Mouse (Mus musculus): ENCODE data around the gene Mettl8. TPM values are rescaled to one million over a fixed set of nuclear protein-coding genes. Genes with fewer than 3 reads are reported as not detected.

Mettl8 gene
- polyA plus RNA-seq, 1 experiment from 2014 or later: 12.6 TPM

DNA sequence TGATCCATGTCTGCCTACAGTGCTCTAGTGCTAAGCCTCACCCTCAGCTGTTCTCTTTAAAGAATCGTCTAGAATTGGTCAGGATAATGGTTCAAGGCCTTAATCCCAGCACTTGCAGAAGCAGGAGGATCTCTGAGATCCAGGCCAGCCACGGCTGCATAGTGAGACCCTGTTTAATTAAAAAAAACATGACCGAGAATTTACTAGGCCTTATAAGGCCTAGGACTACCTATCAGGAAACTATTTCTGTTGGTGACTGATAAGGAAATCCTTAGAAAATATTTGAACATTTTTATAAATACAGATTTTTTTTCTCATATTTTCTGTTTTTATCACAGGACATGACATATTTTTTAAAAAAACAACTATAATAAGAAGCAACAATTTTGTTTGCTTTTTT, 17.9 kb upstream of the Mettl8 start:
- in situ Hi-C loops (cut with MboI; ENCODE audit: low pct_unique_long_range_greater_than_20kb): no loop called here
- H3K27me3 ChIP-seq: no peaks in the 10 kb centered on the region
- no peak for TF ChIP-seq CTCF (IDR thresholded peaks at IDR 0.05)
- POLR2A ChIA-PET: no interaction called here
- ATAC-seq: no peak
- no peak for DNase-seq (ENCODE audit: low read depth, low spot score)
- CTCF ChIA-PET: no interaction called here

DNA sequence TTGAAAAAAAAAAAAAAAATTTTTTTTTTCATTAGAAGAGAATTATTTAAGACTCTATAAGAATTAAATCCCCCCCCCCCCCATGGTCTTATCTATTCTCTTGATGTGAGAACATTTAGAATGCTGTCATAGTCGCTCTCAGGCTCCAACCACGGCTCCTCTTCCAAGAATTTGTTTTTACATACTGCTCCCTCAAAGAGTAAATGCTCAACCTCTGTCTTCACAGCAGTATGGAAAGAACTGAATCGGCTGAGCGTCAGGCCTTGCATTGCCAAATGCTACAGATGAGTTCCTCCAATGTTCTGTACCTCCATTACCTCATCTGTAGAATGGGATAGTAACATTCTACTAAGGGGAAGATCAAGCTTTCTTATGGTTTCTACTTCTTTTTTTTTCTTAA, 16.2 kb upstream of the Mettl8 start:
- ATAC-seq (no peak), DNase-seq (ENCODE audit: low read depth, low spot score) (no peak)
- no peak for TF ChIP-seq CTCF (IDR thresholded peaks at IDR 0.05)
- ChIA-PET POLR2A (interaction anchor here (0.6 kb wide), 1 partner anchor 30 kb away, joined by 4 read pairs; no protein-coding TSS in a partner anchor), CTCF (interaction anchor here (1.1 kb wide), 1 partner anchor 10 kb away, joined by 3 read pairs; no protein-coding TSS in a partner anchor)
- H3K27me3 ChIP-seq: no peaks in the 10 kb centered on the region
- in situ Hi-C loops (cut with MboI; ENCODE audit: low pct_unique_long_range_greater_than_20kb): no loop called here

DNA sequence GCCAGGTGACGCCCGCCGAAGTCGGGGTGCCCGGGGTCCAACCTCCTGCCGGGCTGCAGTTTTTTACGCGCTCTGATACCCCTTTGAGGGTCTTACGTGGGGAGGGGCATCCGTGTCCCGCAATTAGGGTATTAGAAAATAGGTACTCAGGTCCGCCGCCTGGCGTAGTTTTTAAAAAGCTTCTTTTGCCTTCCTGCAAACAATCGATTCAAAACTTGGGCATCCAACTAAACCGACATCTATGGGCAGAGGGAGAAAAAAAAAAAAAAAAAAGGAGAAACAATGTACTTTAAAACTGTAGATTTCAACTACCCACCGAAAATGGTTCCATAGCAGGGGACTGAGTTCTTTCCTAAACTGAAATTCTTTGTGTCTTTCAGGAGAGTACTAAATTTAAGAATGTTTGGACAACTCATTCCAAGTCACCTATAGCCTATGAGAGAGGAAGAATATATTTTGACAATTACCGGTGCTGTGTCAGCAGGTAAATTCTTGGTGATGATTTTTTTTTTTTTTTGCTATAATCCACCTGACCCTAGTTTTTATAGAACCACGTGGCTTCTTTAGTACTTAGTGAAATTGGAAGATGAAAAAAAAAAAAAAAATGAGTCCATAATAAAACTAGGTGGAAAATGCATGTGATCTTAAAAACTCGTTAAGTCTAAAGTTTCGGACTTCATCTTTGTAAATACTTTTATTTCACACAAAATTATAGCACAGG, 892 bp upstream of the Mettl8 start:
- in situ Hi-C loops (cut with MboI; ENCODE audit: low pct_unique_long_range_greater_than_20kb): no loop called here
- H3K27me3 ChIP-seq: no peaks in the 10 kb centered on the region
- CTCF ChIA-PET: no interaction called here
- ATAC-seq (no peak), DNase-seq (ENCODE audit: low read depth, low spot score) (no peak)
- POLR2A ChIA-PET: no interaction called here
- TF ChIP-seq CTCF (IDR thresholded peaks at IDR 0.05): peak; percentile 45

DNA sequence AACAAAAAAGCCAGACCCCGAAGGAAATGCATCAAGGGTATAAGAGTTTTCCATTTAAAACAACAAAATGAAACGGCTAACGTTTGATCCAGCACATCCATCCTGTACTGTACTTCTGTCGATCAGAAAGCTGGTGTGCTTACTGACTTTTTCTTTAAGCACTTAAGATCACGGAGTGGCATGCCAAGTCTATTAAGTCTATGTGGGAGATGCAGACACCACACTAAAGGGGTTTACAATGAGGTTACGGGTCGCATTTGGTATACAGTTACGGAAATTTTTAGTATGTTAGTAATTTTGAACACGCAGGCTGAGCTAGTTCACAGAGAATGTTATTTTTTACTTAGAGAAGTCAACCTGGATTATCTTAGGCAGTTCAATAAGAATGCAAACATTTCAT, 667 bp downstream of the Mettl8 start:
- in situ Hi-C loops (cut with MboI; ENCODE audit: low pct_unique_long_range_greater_than_20kb): no loop called here
- ChIA-PET POLR2A (no interaction called here), CTCF (interaction anchor here (1.1 to 3.1 kb wide), 3 partner anchors 11 to 276 kb away, joined by 3 to 11 read pairs (median 3); no protein-coding TSS in a partner anchor)
- DNase-seq (ENCODE audit: low read depth, low spot score) (no peak), ATAC-seq (no peak)
- no peak for TF ChIP-seq CTCF (IDR thresholded peaks at IDR 0.05)
- no peaks in the 10 kb centered on the region for H3K27me3 ChIP-seq

DNA sequence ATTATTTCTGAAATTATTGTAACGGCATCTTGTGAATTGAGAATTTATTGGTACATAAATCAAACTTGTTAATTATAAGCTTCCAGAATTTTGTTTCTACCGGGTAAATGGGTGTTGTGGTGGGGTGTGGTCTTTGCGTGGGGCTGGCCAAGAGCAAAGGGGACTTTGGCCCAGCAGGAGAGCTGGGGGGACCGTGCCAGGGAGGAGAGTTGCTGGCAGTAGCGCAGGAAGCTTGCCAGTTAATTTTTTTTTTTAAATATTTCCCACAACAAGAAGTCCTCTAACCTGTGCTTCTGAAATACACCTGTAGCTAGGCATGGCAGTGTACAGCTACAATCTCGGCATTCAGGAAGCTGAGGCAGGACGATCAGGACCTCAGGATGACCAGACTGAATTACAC, 4.9 kb downstream of the Mettl8 start:
- TF ChIP-seq CTCF (IDR thresholded peaks at IDR 0.05): no peak
- no peaks in the 10 kb centered on the region for H3K27me3 ChIP-seq
- CTCF ChIA-PET: no interaction called here
- POLR2A ChIA-PET: interaction anchor here (0.5 to 0.6 kb wide), 2 partner anchors 9 to 22 kb away, joined by 4 to 5 read pairs; no protein-coding TSS in a partner anchor
- no peak for DNase-seq (ENCODE audit: low read depth, low spot score)
- in situ Hi-C loops (cut with MboI; ENCODE audit: low pct_unique_long_range_greater_than_20kb): no loop called here
- no peak for ATAC-seq

DNA sequence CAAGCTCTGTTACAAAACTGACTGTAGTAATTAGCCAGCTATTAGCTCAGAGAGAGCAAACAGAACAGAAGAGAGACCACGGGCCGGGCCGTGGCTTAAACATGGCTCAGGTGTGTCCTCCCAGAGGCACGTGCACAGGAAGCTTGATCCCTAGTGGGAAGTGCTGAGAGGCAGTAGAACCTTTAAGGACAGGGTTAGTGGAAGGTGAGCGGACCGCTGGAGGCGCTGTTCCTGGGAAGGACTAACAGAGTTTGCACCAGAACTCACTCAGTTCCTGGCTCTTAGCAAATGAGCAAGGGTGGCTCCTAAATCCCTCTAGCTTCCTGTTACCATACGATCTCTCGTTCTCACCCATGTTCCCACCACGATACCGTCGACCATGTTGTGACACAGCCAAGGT, 6.5 kb downstream of the Mettl8 start:
- no peak for ATAC-seq
- TF ChIP-seq CTCF (IDR thresholded peaks at IDR 0.05): no peak
- CTCF ChIA-PET: interaction anchor here (1.0 kb wide), 1 partner anchor 9 kb away, joined by 6 read pairs; no protein-coding TSS in a partner anchor
- no peaks in the 10 kb centered on the region for H3K27me3 ChIP-seq
- POLR2A ChIA-PET: no interaction called here
- in situ Hi-C loops (cut with MboI; ENCODE audit: low pct_unique_long_range_greater_than_20kb): loop anchor here (10.0 to 25.0 kb wide), 2 partner anchors 262 to 334 kb away; no protein-coding TSS in a partner anchor
- DNase-seq (ENCODE audit: low read depth, low spot score): no peak

DNA sequence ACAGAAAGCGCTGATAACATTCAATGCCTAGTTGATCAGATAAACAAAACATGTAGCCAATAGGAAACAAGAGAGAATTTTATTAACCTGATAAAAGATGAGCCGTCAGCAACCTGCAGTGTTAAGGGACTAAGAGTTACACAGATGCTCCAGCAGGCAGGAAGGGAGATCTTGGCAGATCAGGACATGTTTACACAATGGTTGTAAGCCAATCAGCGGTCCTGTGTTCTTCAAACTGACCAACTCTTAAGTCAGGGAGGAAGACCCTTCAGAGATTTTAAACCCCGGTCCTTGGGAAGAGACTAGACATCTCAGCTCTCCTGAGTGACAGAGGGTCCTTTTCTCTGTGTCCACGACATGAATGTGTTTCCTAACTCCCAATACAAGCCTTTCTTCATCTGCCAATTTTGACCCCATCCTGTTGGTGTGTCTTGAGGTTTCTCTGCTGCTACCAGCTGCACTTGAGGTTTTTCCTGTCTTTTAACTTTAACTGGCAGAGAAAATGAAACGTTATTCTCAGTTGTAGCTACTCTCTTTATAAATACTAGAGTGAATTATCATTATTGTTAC, 8.5 kb downstream of the Mettl8 start:
- POLR2A ChIA-PET: no interaction called here
- CTCF ChIA-PET: no interaction called here
- no peak for ATAC-seq
- in situ Hi-C loops (cut with MboI; ENCODE audit: low pct_unique_long_range_greater_than_20kb): loop anchor here (10.0 to 25.0 kb wide), 2 partner anchors 260 to 332 kb away; no protein-coding TSS in a partner anchor
- no peak for TF ChIP-seq CTCF (IDR thresholded peaks at IDR 0.05)
- no peak for DNase-seq (ENCODE audit: low read depth, low spot score)
- no peaks in the 10 kb centered on the region for H3K27me3 ChIP-seq

DNA sequence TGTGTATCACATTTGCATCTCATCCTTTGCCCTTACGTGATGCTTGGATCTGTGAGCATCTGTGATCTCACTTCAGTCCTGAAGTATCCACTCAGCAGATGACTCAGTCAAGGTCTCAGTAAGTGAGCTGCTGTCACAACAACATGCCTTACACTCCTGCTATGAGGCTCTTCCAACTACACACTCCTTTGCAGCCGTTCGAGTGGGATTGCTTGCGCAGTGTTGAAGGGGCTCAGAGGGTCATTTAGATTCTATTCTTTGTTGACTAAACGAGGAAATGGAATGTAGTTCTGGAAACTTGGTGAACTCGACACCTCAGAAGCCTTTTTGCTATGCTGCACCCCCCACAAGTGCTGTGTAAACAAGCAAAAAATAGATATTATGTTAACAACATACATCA, 9.2 kb downstream of the Mettl8 start:
- ATAC-seq: no peak
- DNase-seq (ENCODE audit: low read depth, low spot score): no peak
- TF ChIP-seq CTCF (IDR thresholded peaks at IDR 0.05): no peak
- no peaks in the 10 kb centered on the region for H3K27me3 ChIP-seq
- ChIA-PET CTCF (no interaction called here), POLR2A (no interaction called here)
- in situ Hi-C loops (cut with MboI; ENCODE audit: low pct_unique_long_range_greater_than_20kb): loop anchor here (10.0 to 25.0 kb wide), 2 partner anchors 259 to 331 kb away; no protein-coding TSS in a partner anchor

DNA sequence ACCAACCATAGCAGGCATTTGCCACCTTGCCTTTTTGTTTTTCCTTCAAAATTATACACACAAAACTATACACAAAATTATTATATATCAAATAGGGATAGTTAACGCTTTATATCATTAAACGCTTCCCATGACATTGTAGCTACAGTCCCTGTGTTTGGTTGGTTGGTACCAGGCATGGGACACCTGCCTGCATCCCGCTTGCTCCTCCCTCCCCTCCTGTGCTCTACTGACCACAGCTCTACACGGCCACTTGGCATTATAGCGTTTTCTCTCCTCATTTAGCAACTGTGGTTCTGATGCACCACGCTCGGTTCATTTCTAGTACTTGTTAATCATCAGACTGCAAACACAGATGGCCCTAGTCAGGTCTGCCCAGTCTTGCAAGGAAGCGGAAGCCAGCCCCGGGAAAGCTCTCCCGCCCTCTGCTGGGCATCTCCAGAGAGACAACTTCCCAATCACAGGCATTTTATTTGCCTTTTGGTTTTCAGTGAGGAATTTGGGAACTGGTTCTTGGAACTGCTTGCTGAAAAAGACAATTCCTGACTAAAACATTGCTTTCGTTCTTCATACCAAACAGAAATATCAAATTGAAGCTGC, 15.8 kb downstream of the Mettl8 start:
- CTCF ChIA-PET: interaction anchor here (0.7 to 1.7 kb wide), 11 partner anchors 9 to 333 kb away, joined by 3 to 11 read pairs (median 3); partner anchors contain the start of genes Dcaf17 and Mettl8
- in situ Hi-C loops (cut with MboI; ENCODE audit: low pct_unique_long_range_greater_than_20kb): loop anchor here (10.0 to 25.0 kb wide), 3 partner anchors 205 to 325 kb away; no protein-coding TSS in a partner anchor
- peak; percentile 97 for TF ChIP-seq CTCF (IDR thresholded peaks at IDR 0.05)
- POLR2A ChIA-PET: no interaction called here
- no peaks in the 10 kb centered on the region for H3K27me3 ChIP-seq
- DNase-seq (ENCODE audit: low read depth, low spot score) (no peak), ATAC-seq (no peak)

DNA sequence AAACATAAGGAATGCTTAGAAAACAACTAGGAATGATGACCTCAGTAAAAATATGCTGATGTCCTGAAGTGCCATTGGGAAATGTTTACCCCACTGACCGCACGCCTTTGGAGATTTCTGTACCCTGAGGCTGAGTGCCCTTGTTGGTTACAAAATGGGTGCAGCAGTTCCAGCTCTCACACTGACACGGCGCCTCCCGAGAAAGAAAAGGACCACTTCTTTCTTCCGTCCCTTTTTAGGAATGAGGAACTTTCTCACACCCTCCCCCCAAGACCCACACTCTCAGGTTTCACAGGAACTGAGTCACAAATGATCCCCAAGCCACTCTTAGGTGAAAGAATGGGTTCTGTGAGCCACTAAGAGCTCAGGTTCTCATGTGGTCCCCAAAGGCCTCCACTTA, 17.9 kb downstream of the Mettl8 start:
- no peak for TF ChIP-seq CTCF (IDR thresholded peaks at IDR 0.05)
- DNase-seq (ENCODE audit: low read depth, low spot score) (no peak), ATAC-seq (no peak)
- no peaks in the 10 kb centered on the region for H3K27me3 ChIP-seq
- ChIA-PET POLR2A (no interaction called here), CTCF (no interaction called here)
- in situ Hi-C loops (cut with MboI; ENCODE audit: low pct_unique_long_range_greater_than_20kb): loop anchor here (10.0 to 25.0 kb wide), 2 partner anchors 203 to 250 kb away; no protein-coding TSS in a partner anchor

DNA sequence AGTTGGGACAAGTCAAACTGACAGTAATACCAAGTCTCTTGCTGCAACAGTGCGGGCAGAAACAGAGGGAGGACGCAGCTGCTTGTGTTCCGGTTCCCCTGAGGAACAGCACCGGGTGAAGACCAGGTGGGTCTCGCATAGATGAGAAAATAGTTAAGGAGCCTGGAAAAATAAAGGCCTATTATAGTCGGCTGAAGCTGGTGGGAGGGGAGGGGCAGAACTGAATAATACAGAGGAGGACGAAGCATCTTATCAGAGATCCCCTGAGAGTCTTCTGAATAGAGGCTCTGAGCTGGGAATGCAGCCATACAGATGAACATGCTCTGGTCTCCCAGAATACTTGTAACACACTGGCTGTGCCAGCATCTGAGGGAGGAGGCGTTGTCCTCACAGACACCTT, 21.4 kb downstream of the Mettl8 start:
- H3K27me3 ChIP-seq: no peaks in the 10 kb centered on the region
- in situ Hi-C loops (cut with MboI; ENCODE audit: low pct_unique_long_range_greater_than_20kb): loop anchor here (10.0 to 25.0 kb wide), 2 partner anchors 199 to 247 kb away; no protein-coding TSS in a partner anchor
- TF ChIP-seq CTCF (IDR thresholded peaks at IDR 0.05): no peak
- CTCF ChIA-PET: no interaction called here
- ATAC-seq: no peak
- POLR2A ChIA-PET: no interaction called here
- DNase-seq (ENCODE audit: low read depth, low spot score): no peak
